Mouse (Mus musculus) adrenal gland, adult 8-10 months (tissue): ENCODE results near the gene Rpusd4. TPM values are rescaled to one million over a fixed set of nuclear protein-coding genes. Genes with fewer than 3 reads are reported as not detected.

Experiments used
- DNase-seq: peaks from one replicate; pipeline ENCODE4 v3.0.0; 2022
- total RNA-seq, 4 experiments: library from RNA; stranded (reverse); gene quantifications; 2 replicates each; pipeline ENCODE4 v1.2.4; 2022

The Rpusd4 gene
- total RNA-seq = 10 to 100 TPM; 20.4 to 26.9 (median 22.4) TPM

DNA sequence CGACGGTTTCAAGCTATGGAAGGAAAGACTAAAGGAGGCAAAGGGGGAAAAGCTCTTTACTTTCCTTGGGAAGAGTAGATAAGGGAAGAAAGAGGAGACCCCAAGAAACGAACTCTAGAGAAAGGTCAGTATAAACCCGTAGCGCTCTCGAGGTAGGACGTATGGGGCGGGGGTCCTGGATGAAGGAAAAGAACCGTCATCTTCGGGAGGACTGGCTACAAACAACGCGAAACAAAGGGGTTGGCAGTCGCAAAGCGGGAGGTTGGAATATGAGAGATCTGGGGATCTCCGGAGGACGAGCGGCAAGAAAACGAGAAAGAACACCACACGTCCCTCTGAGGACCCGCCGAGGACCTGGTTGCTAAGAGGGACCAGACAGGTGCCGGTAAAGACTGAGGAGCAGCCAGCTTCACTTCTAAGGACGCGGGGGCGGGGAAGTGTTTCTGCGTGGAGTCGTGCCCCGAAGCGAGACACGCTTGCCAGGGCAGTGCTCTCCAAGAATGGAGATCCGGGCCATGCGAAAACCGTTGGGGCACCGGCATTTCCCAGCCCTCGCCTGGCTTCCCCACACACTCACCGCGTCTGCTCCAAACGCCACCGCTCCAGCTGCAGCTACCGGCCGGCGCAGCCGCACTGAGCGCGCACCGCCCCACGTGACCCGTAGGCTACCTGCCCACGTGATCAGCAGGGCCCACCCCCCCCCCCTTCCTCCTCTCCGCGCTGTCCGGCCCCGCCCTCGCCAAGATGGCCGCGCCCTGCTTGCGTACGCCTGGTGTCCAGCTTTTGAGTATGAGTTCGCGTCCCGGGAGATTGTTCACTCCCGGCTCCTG, at the start of gene Rpusd4, which contains the start of gene Fam118b:
Rpusd4 (plus strand) TSS at position 720 of the 830 bp plus-strand sequence.
Fam118b (minus strand) TSS at position 660 of the 830 bp plus-strand sequence.
- DNase-seq = peak; percentile 85

DNA sequence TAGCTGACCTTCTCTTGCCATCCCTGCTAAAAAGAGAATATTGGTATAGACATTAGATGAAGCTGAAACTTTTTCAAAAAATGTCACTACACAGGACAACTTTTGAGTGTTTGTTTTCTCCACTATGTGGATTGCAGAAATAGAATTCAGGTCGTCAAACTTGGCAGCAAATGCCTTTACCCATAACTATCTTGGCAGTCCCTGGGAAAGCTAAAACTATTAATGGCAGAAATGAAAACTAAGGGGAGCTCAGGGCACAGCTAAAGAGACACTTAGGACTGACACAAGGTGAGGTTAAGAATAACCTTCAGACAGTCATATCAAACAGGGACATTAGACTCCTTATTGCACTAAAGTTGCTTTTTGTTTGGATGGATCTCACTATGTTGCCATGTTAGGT, 49.7 kb upstream of the Rpusd4 start:
- DNase-seq = no peak

DNA sequence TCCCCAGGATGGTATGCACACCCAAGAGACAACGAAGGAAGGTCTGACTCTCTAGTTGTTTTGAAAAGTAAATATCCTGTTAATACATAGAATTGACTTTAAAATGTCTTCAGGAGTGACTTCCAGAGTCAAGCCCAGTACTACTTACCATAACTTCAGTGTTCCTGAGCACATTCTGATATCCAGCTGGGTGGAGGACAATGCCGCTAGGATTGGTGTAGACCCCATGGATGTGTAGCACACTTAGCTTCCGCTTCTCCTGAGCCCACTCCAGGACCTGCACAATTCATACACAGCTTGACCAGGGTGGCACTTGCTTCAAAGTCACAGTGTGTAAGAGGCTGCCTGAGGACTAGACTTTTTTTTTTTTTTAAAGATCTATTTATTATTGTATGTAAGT, 44.2 kb upstream of the Rpusd4 start:
- DNase-seq = no peak

DNA sequence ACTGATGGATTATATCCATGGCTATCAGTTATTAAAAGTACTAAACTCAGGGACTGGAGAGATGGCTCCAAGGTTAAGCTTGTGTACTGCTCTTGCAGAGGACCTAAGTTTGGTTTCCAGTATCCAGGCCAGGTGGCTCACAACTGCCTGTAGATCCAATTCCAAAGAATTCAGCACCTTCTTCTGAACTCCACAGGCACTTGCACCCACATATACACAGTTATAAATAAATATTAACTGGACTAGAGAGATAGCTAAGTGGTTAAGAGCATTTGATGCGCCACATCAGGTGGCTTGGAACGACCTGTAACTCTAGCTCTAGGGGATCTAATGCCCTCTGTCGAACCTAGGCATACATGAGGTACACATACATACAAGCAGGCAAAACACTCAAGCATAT, 39.0 kb upstream of the Rpusd4 start:
- no peak for DNase-seq

GRCm38 (mm10) chr9:35235996-35236395, 31.7 kb upstream of the Rpusd4 start:
- no peak for DNase-seq

- DNase-seq = no peak
Observed at GRCm38 (mm10) chr9:35238371-35238770, 29.3 kb upstream of the Rpusd4 start.

DNA sequence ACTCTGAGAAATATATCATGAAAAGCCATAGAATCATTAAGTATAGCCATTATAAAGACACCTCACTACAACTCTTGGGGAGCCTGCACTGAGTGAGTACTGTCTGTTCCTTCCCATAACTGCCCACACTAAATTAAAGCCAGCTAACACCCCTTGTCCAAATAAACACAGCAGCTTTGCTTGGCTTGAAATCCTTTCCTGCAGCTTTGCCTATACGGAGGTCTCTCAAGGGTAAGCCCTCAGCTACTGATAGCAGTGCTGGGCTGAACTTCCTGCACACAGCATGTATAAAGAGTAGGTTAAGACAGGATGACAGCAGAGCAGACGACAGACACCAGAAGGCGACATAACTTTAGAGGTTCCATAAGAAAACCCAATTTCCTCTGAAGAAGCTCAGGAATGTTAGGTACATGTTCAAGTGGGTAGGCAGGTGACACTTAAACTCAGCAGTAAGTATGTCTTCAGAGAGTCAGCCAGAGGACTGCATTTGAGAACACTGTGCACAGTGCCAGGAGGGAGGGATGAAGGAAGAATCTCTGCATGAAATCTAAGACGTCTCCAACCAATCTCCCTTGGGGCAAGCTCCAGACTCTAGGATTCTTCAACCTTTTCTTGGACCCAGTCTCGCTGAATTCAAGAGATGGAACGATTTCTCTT, 28.6 kb upstream of the Rpusd4 start:
- DNase-seq = no peak

- DNase-seq = no peak
Observed at GRCm38 (mm10) chr9:35239734-35240133, 27.9 kb upstream of the Rpusd4 start.

- DNase-seq = no peak
Observed at GRCm38 (mm10) chr9:35247405-35247804, 20.3 kb upstream of the Rpusd4 start.

GRCm38 (mm10) chr9:35249476-35249875, 18.2 kb upstream of the Rpusd4 start:
- DNase-seq = no peak

DNA sequence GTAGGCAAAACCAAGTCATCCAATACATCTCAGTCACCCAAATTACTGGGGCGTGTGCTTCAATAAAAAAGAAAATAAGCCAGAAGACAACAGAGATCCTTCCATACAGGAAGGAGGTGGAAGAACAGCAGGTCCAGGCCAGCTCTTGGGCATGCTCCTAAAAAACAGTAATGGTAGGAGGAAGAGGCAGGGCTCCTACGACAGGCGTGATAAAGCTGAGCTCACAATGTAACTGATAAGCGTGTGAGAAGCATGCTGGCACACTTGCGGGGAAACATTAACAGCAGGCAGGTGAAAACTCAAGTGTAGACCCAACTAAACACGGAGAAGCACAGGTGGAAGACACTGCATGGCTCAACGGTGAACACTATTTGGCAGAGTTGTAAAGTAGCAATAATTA, 10.3 kb upstream of the Rpusd4 start:
- DNase-seq = no peak

DNA sequence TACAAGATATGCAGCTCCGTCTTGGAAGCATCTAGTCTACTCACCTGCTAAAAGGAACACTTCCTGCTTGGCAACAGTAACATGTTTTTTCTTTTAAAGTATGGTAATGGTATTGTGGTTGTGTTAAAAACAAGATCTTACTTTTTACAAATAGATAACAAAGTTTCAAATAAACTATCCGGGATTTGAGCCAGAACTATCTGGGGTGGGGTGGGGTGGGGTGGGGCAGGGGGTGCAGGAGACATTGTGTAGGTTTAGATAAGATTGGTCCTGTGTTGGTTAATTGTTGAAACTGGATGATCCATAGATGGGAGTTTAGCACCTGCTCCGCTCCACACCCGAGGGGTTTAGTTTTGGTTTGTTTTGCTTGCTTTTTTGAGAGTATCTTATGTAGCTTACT, 5.2 kb upstream of the Rpusd4 start:
- no peak for DNase-seq

DNA sequence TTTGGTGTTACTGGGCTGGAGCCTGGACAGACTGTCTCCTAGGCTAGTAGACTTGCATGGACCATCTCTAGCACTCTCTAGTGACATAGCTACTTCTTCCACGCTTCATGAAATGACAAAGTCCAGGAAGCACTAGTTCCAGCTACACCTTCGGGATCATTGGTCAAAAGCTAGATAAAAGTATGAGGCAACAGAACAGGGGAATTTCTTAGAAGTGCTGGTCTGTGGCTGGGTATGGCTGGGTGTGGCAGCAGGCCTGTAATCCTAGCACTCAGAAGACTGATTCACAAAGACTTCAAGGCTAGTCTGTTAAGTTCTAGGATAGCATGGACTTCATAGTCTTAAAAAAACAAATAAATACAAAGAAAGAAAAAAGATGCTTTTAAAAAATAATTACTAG, 4.2 kb upstream of the Rpusd4 start:
- DNase-seq = no peak

GRCm38 (mm10) chr9:35264509-35264908, 3.2 kb upstream of the Rpusd4 start:
- no peak for DNase-seq

- DNase-seq = no peak
Observed at GRCm38 (mm10) chr9:35267976-35268715, 481 bp downstream of the Rpusd4 start.

- DNase-seq = no peak
Observed at GRCm38 (mm10) chr9:35277855-35278365, 10.2 kb downstream of the Rpusd4 start.

DNA sequence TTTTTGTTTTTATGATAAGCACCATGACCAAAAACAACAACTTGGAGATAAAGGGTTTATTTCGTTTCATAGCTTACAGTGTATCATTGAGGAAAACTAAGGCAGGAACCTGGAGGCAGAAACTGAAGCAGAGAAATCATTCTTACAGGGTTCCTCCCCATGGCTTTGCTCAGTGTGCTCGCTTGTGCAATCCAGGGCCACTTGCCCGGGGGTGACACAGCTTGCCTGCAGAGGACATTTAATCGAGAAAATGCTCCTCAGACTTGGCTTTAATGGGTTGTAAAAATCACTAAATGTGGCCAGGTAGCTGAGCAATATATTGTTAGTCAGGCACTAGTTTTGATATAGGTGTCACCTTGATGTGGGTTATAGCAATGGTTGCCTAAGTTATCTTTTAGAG, 10.8 kb downstream of the Rpusd4 start:
- no peak for DNase-seq

DNA sequence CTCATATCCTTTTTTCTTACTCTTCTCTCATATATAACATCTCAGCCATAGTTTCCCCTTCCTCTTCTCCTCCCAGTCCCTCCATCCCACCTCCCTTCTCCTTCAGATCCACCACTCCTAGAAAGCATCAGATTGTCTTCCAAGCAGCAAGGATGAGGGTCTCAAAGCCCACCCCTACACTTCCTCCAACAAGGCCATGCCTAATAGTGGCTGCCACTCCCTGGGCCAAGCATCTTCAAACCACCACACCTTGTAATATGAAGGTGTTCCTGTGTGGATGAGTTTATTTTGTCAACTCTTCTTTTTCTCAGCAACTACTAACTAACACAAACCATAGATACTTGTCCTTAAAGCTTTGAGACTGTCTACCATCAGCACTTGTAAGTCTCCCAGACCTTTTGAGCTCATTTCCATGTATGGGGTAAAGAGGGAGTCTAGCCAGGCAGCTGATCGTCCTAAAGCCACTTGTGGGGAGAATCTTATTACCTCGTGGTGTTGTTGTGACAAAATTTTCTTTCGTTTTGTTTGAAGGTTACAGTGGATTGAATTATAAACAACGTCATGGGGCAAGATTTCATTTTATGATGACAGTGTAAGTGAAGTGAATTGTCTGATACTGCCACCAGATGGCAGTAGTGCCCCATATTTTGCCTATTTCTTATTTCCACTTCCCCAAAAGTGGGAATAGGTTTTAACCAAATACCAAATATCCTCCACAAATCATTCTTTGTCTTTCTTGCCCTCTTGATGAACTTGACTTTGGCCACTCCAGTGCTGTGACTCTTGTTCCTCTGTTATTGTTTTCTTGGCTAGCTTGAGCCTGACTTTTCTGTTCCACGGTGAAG, 14.6 kb downstream of the Rpusd4 start:
- peak; percentile 18 for DNase-seq

GRCm38 (mm10) chr9:35282851-35283200, 15.2 kb downstream of the Rpusd4 start:
- DNase-seq = no peak

GRCm38 (mm10) chr9:35283415-35284069, 15.9 kb downstream of the Rpusd4 start:
- DNase-seq = no peak

DNA sequence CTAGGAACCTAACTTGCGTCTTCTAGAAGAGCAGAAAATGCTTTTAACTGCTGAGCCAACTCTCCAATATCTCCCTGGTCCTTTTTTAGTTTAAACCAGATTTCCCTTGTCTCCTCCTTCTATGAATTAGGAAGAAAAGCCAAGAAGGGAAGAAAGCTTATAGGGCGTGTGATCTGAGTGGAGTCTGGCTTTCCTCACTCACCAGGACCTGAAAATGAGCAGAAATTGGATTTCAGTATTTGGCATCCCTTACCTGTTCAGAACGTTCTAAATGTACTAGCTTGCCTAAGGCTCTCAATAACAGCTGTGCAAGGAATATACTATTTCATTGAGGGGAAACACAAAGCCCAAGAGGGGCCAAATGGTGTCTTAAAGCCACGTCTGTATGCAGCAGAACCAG, 16.7 kb downstream of the Rpusd4 start:
- DNase-seq = no peak

- no peak for DNase-seq
Observed at GRCm38 (mm10) chr9:35286351-35286750, 18.7 kb downstream of the Rpusd4 start.
